Mouse (Mus musculus): ENCODE data around the gene Ttc41. TPM values are rescaled to one million over a fixed set of nuclear protein-coding genes. Genes with fewer than 3 reads are reported as not detected.
A peak's percentile ranks its signal among the peaks of the same experiment; 100 is the strongest.
"Not testable (repeated sequence)": the region's sequence is repeated elsewhere in the genome, so short reads cannot be mapped to it uniquely, and the experiment has no call there.

The Ttc41 gene
- 1.1 and 2.8 TPM in 2 replicates for total RNA-seq (2017)

DNA sequence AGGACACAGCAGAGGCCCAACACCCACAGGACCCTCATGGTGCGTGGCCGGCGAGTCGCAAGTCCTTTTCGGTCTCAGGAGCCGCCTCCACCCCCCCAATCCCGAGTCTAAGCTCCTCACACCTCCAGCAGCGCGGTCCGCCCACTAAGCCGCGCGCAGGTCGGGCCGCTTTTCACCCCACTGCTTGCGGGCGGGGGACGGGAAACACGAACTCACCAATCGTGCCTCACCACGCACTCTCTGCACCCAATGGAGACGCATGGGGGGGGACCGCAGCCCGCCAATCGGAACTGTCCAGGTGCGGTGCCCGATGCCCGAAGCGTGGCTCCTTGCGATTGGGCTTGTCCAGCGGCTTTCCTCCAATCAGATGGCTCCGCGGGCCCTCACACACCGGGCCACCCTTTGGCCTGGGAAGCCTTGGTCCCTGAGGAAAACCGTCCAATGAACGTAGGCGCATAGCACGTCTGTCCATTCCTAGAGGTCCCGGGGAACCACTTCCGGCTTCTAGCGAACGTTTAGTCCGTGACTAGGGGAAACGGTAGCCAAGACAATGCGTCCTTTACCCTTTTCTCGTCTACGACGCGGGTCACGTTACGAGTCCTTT, at the start of gene Ttc41, which contains the start of gene Hsp90b1:
TSS of gene Ttc41 (plus strand) at position 494 of the 604 bp plus-strand sequence.
TSS of gene Hsp90b1 (minus strand) at position 192 of the 604 bp plus-strand sequence.
- peak; percentile 81 for ATAC-seq (replicated peaks; ENCODE audit: low read depth, poor library complexity, severe bottlenecking)

DNA sequence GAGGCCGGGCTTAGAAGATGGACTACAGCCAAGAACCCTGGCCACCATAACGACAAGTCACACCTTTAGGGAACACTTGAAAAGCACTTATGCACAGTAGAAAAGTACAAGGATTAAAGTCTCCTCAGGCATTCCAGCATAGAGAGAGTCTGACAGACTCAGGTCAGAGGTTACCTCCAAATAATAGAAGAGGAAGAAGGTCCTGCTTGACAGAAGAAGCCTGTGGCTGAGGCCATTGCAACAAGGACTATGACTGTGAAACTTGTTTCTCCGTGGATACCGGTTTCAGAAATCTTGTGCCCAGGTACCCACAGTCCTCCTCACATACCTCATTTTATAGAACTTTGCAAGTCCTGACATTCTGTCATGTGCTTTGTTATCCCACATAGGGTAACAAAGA, 35.1 kb upstream of the Ttc41 start:
- not testable (repeated sequence) for ATAC-seq (replicated peaks; ENCODE audit: low read depth, poor library complexity, severe bottlenecking)

DNA sequence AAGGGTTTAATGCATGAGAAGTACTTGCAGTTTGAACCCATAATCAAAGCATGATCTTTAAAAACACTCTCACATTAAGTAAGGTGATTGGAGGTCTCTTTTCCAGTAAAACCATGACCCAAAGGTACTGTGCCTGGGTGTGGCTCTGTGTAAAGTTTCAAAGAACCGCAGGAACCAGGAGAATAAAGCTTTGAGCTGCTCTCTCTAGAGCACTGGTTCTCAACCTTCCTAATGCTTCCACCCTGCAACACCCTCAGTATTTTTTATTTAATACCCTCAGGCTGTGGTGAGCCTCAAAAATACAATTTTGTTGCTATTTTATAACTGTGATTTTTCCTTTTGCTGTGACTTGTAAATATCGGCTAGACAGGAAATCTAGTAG, 20.8 kb upstream of the Ttc41 start:
- peak; percentile 4; the same call in 1 of the 2 replicates for ATAC-seq (replicated peaks; ENCODE audit: low read depth, poor library complexity, severe bottlenecking)

DNA sequence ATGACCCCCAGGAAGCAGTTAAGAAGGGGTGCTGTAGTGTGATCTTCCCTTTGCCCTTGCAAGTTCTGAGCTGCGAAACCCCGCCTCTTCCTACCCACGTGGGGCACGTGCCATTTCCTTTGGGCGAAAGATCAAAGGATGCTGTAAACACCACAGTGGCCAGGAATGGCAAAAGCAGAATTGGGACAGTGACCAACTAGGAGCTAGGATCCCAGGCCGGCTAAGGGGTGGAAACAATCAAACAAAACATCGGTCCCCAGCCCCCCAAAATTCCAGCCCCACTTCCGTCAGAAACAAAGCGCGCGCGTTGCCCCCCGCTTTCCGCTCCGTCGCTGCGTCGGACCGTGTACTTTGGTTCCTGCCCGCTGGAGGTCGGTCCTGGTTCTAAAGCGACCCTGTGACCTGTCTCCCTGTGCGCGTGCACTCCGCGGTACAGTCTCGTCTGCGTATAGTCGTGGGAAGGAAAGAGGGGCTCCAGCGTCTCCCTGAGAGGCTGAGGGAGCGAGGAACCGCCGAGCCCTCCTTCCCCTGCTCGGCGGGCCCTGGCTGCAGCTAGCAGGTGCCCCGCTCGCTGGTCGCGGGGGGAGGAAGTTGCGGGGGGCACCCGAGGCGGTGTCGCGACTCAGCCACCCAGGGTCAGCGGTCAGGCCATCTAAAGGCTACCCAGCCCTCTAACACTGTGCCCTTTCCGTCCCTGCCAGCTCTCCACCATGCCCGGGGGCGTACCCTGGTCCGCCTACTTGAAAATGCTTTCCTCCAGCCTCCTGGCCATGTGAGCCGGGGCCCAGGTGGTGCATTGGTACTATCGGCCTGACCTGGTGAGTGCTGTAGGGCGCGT, 20.2 kb upstream of the Ttc41 start:
- ATAC-seq (replicated peaks; ENCODE audit: low read depth, poor library complexity, severe bottlenecking) = peak; percentile 93

DNA sequence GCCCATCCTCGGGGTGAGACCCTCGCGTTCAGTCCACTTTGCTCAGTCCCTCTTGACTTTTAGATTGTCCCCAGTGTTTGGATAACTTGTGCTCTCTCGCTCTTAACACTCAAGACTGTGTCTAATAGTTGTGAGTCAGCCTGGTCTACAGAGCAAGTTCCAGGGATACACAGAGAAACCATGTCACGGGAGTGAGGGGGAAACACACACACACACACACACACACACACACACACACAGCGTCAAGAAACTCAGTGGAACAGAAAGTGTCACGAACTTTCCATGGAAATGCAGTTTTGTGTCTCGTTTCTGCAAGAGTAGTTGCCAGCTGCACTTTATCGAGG, 19.6 kb upstream of the Ttc41 start:
- ATAC-seq (replicated peaks; ENCODE audit: low read depth, poor library complexity, severe bottlenecking) = not testable (repeated sequence)

DNA sequence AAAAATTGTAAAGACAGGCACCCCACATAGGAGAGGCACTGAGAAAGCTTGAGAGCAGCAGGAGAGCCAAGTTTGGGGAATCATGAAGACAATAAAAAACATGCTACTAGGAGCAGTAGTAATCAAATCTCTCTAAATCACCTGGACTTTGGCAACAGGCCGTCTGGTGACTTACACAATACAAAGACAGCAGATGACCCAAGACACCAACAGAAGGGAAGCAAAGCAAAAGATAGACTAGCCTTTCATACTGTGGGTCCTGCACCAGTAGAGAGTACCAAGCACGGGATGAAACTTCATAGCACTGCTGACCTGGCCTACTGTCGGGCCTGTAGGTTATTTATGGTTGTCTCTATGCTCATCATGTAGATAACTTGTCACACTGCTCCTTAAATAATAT, 5.4 kb upstream of the Ttc41 start:
- no peak for ATAC-seq (replicated peaks; ENCODE audit: low read depth, poor library complexity, severe bottlenecking)

- ATAC-seq (replicated peaks; ENCODE audit: low read depth, poor library complexity, severe bottlenecking) = no peak
These were observed 4.6 kb upstream of the Ttc41 start for GRCm38 (mm10) chr10:86700973-86701372.

- ATAC-seq (replicated peaks; ENCODE audit: low read depth, poor library complexity, severe bottlenecking) = no peak
These were observed 3.2 kb upstream of the Ttc41 start for GRCm38 (mm10) chr10:86702312-86702920.

GRCm38 (mm10) chr10:86703375-86703774, 2.2 kb upstream of the Ttc41 start:
- no peak for ATAC-seq (replicated peaks; ENCODE audit: low read depth, poor library complexity, severe bottlenecking)

DNA sequence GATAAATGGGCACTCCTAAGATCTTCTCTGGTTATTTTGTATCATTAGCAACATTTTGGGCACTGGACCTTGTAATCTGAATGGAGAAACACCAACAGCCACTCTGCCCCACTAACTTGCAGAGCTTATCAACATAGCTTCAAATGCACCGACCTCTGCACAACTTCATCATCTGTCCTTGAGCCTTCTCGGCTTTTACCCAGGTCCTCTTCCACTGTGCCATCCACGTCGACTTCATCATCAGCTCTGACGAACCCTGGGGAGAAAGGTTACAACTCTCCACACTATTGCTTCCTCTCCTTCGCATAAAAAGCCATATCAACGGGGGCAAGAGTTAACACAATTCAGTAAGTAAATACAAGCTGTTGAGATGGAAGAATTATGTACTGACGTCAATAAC, 1.5 kb upstream of the Ttc41 start:
- ATAC-seq (replicated peaks; ENCODE audit: low read depth, poor library complexity, severe bottlenecking) = no peak

DNA sequence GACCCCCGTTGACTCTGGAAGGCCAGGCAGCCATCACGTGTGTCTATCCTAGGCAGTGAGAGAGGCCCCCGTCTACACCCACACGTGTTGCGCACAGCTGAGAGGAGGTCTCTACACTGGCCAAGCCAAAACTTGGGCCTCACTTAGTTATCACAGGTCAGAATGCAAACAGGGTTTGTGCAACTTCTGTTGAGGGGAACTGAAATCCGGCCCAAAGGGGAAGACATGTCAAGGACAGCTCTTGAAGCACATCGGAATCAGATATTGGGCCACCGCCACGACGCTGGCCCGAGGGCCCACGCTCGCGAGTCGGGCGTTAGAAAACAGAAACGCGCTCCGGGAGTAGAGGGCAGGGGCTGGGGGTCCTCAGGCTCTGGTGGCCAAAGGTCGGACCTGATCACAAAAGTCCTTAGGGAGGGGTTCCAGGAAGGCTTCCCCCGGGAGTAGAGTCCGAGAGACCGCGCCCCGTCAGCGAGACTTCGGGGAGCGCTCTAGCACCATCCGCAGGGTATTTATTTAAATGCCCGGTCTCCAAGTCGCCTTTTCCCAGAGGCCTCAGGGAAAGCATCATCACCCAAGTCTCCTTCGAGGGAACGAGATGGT, 921 bp upstream of the Ttc41 start:
- no peak for ATAC-seq (replicated peaks; ENCODE audit: low read depth, poor library complexity, severe bottlenecking)

GRCm38 (mm10) chr10:86705922-86706752, 526 bp downstream of the Ttc41 start:
- peak; percentile 63 for ATAC-seq (replicated peaks; ENCODE audit: low read depth, poor library complexity, severe bottlenecking)

DNA sequence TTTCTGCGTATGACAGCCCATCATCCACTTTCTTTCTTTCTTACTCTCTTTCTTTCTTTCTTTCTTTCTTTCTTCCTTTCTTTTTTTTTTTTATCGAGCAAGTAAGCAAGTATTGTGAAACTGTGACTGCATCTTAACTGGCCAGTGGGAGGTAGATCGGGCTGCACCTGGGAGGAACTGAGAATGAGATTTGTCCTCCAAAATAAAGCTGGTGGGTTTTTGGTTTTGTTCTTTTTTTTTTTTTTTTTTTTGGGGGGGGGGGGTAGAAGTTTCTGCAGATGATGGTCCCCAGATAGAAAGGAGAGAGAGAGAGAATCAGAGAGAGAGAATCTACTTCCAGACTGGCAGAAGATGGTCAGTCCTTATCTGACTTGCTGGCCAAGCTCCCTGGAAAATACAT, 1.5 kb downstream of the Ttc41 start:
- ATAC-seq (replicated peaks; ENCODE audit: low read depth, poor library complexity, severe bottlenecking) = no peak

GRCm38 (mm10) chr10:86712156-86712555, 6.5 kb downstream of the Ttc41 start:
- ATAC-seq (replicated peaks; ENCODE audit: low read depth, poor library complexity, severe bottlenecking) = no peak

- peak; percentile 86 for ATAC-seq (replicated peaks; ENCODE audit: low read depth, poor library complexity, severe bottlenecking)
These were observed 22.0 kb downstream of the Ttc41 start for GRCm38 (mm10) chr10:86727548-86727980.

DNA sequence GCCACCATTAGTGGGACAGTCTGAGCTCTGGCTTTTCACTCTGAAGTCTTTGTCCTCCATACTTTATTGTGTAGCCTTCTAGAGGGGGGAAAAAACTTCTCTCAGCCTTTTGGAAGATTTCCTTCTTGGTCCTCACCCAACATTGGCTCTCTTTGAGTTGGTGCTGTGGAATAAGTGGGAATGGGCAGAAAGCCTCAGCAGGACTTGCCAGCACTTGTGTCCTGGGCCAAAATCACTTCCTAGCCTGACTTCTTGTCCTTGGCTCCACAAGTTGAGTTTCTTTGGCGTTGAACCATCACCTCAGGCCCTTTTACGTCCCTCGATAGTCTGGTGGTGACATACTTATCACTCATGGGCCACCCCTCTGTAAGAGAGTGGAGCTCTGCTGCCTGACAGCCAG, 22.6 kb downstream of the Ttc41 start:
- no peak for ATAC-seq (replicated peaks; ENCODE audit: low read depth, poor library complexity, severe bottlenecking)

DNA sequence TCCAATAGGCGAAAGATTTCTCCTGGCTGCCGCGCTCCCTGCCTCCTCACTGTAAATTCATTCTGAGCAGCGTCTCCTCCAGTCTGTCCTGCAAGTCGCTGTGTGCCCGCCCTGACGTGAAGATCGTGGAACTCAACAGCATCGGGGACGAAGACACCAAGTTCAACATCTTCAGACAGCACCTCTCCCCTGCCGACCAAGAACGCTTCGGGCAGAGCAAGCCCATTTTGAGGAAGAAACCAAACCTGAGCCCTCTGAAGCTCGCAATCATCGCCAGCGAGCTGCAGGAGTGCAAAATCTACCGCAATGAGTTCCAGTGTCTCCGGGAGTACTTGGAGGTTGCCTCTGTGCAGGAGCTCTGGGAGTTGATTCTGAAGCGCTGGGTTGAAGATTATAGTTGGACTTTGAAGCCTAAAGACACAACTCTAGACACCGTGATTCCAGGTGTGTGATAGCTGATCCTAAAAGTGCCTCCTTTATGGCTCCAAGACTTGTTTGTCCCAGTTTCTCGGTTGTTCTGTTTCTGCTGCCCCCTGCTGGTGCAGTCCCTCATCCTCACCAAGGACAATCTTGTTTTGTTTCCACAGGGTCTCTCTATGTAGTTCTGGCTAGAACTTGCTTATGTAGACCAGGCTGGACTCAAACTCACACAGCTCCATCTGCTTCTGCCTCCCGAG, 25.4 kb downstream of the Ttc41 start:
- peak; percentile 54 for ATAC-seq (replicated peaks; ENCODE audit: low read depth, poor library complexity, severe bottlenecking)

DNA sequence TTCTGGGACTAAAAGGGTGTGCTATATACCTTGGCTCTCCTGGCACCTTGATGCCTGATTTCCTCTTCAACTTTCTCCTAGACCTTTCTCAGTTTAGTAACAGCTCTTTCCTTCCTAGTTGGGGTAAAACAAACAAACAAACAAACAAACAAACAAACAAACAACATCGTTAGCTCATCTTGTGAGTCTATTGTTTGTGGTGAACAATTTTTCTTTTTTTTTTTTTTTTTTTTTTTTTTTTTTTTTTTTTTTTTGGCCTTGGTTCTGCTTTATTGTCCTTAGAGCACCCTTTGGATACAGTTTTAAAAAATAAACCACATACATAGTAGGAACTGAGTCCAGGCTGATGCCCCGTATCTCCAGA, 25.9 kb downstream of the Ttc41 start:
- no peak for ATAC-seq (replicated peaks; ENCODE audit: low read depth, poor library complexity, severe bottlenecking)

DNA sequence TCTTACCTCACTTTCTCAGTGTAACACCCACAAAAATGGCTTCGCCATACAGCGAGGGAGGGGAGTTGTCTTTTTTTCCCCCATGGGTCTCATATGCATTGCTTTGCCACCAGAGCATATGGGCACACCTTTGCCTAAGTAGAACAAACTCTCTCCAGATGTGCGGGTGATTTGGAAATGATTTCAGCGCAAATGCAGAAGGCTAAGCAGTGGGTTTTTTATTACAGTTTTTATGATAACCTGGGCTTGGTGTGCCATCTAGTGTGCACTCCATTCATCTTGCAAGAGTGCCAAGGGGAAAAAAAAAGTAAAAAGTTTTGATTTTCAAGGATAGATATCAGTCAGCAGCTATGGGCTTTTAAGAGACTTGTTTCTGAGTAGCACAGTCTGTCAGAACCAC, 29.4 kb downstream of the Ttc41 start:
- no peak for ATAC-seq (replicated peaks; ENCODE audit: low read depth, poor library complexity, severe bottlenecking)
